Mouse (Mus musculus): ENCODE results near the gene Mrps35.

Mrps35 gene

GRCm38 (mm10) chr6:147042291-147043290 is at the start of gene Mrps35:
Mrps35 (plus strand) TSS chr6:147042764.
- peak; percentile 73 for DNase-seq (ENCODE audit: low read depth, low spot score)

GRCm38 (mm10) chr6:146994236-146994635 is 48.3 kb upstream of the Mrps35 start:
- DNase-seq (ENCODE audit: low read depth, low spot score), result no peak

GRCm38 (mm10) chr6:146995391-146995790 is 47.2 kb upstream of the Mrps35 start:
- no peak for DNase-seq (ENCODE audit: low read depth, low spot score)

- no peak for DNase-seq (ENCODE audit: low read depth, low spot score)
These were observed 46.7 kb upstream of the Mrps35 start for GRCm38 (mm10) chr6:146995878-146996277.

- DNase-seq (ENCODE audit: low read depth, low spot score), result no peak
These were observed 45.6 kb upstream of the Mrps35 start for GRCm38 (mm10) chr6:146997006-146997405.

- DNase-seq (ENCODE audit: low read depth, low spot score), result no peak
These were observed 43.9 kb upstream of the Mrps35 start for GRCm38 (mm10) chr6:146998710-146999109.

- DNase-seq (ENCODE audit: low read depth, low spot score), result no peak
These were observed 43.3 kb upstream of the Mrps35 start for GRCm38 (mm10) chr6:146999302-146999701.

- DNase-seq (ENCODE audit: low read depth, low spot score), result no peak
These were observed 42.8 kb upstream of the Mrps35 start for GRCm38 (mm10) chr6:146999755-147000154.

GRCm38 (mm10) chr6:147008148-147008547 is 34.4 kb upstream of the Mrps35 start:
- DNase-seq (ENCODE audit: low read depth, low spot score), result no peak

GRCm38 (mm10) chr6:147010358-147010757 is 32.2 kb upstream of the Mrps35 start:
- no peak for DNase-seq (ENCODE audit: low read depth, low spot score)

GRCm38 (mm10) chr6:147010811-147011520 is 31.6 kb upstream of the Mrps35 start:
- peak; percentile 29 for DNase-seq (ENCODE audit: low read depth, low spot score)

- no peak for DNase-seq (ENCODE audit: low read depth, low spot score)
These were observed 31.0 kb upstream of the Mrps35 start for GRCm38 (mm10) chr6:147011555-147011954.

GRCm38 (mm10) chr6:147011977-147012376 is 30.6 kb upstream of the Mrps35 start:
- DNase-seq (ENCODE audit: low read depth, low spot score), result no peak

- DNase-seq (ENCODE audit: low read depth, low spot score), result no peak
These were observed 29.0 kb upstream of the Mrps35 start for GRCm38 (mm10) chr6:147013546-147013945.

GRCm38 (mm10) chr6:147017906-147018305 is 24.7 kb upstream of the Mrps35 start:
- DNase-seq (ENCODE audit: low read depth, low spot score), result no peak

- no peak for DNase-seq (ENCODE audit: low read depth, low spot score)
These were observed 24.2 kb upstream of the Mrps35 start for GRCm38 (mm10) chr6:147018364-147018763.

GRCm38 (mm10) chr6:147021181-147021580 is 21.4 kb upstream of the Mrps35 start:
- no peak for DNase-seq (ENCODE audit: low read depth, low spot score)

- no peak for DNase-seq (ENCODE audit: low read depth, low spot score)
These were observed 20.0 kb upstream of the Mrps35 start for GRCm38 (mm10) chr6:147022375-147023132.

- DNase-seq (ENCODE audit: low read depth, low spot score), result peak; percentile 33
These were observed 19.5 kb upstream of the Mrps35 start for GRCm38 (mm10) chr6:147023133-147023395.

GRCm38 (mm10) chr6:147023568-147023967 is 19.0 kb upstream of the Mrps35 start:
- DNase-seq (ENCODE audit: low read depth, low spot score), result no peak

- no peak for DNase-seq (ENCODE audit: low read depth, low spot score)
These were observed 17.8 kb upstream of the Mrps35 start for GRCm38 (mm10) chr6:147024761-147025160.

GRCm38 (mm10) chr6:147028396-147028795 is 14.2 kb upstream of the Mrps35 start:
- no peak for DNase-seq (ENCODE audit: low read depth, low spot score)

All from skeletal muscle tissue, adult 2 months (tissue).